Mouse (Mus musculus): ENCODE measurements around the gene Metap1. TPM values are rescaled to one million over a fixed set of nuclear protein-coding genes. Genes with fewer than 3 reads are reported as not detected.

The Metap1 gene
- polyA plus RNA-seq, 1 experiment from 2014 or later, result 29.5 TPM

DNA sequence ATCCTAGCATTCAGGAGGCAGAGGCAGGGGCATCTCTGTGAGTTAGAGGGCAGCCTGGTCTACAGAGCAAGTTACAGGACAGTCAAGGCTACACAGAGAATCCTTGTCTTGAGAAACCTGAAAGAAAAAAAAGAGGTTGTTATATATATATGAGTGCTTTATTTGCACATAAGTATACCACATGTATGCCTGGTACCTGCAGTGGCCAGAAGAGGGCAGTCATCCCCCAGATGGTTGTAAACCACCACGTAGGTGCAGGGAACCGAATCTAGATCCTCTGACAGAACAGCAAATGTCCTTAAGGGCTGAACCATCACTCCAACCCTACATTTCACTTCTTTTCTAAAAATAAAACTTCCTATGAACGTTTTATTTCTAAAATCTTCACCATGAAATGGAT is 28.6 kb upstream of the Metap1 start:
- WGBS (ENCODE audit: missing documents), result 90% methylated on average over 3 of the region's 3 CpGs
- Histone ChIP-seq H3K79me2 (ENCODE audit: inconsistent target) (no peaks in the 10 kb centered on the region), H3K27ac (no peak overlapping the region), H3K4me3 (ENCODE audit: inconsistent target) (no peak overlapping the region), H3K36me3 (ENCODE audit: inconsistent target) (no peaks in the 10 kb centered on the region)

DNA sequence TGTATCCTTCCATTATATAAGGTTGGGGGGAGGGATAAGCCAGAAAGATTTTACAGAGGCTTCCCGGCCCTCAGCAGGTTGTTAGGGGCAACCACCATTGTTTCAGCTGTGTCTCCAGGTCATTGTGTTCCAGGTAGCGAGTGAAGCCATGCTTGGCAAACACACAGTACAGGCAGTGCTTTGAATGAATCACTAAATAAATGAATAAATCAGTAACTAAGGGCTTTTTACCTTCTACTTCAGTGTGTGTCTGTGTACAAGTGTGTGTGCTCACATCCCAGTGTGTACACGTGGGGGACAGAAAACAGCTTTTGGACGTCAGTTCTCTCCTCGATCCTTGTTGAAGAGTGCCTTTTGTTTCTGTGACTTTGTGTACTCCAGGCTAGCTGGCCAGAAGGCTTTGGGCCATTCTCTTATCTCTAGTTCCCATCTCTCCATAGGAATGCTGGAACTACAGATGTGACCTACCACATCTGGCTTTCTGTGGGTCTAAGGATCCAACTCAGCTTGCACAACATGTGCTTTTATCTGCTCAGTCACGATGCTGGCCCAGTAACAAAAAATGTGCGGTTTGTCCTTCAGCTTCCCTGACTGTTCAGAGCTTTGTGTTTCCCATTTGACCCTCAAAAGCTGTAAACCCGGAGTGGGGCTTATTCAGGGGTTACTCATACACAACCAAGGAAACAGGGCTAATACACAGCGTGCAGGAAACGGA is 26.5 kb upstream of the Metap1 start:
- 92% methylated on average over 10 of the region's 10 CpGs for WGBS (ENCODE audit: missing documents)
- Histone ChIP-seq H3K79me2 (ENCODE audit: inconsistent target) (no peaks in the 10 kb centered on the region), H3K36me3 (ENCODE audit: inconsistent target) (no peaks in the 10 kb centered on the region)

DNA sequence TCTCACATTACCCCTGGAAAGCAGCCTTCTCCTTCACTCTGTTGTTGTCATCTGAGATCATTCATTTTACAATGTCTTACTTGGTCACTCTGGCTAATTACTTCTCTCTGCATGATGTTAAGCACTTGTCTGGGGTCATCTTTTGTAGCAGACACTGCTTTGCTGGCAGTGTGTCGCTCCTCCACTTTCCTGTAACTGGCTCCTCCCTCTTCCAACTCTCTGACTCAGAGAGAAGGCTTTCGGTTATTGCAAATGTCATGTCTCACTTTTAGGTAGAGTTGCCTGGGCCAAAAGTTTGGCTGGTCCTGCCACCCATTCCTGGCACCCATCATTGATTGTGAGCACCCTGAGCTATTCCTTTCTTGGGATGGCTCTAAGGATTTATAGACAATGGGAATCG is 25.4 kb upstream of the Metap1 start:
- Histone ChIP-seq H3K27ac (no peak overlapping the region), H3K79me2 (ENCODE audit: inconsistent target) (no peaks in the 10 kb centered on the region), H3K4me3 (ENCODE audit: inconsistent target) (no peak overlapping the region), H3K36me3 (ENCODE audit: inconsistent target) (no peaks in the 10 kb centered on the region)
- 68% methylated on average over 3 of the region's 3 CpGs for WGBS (ENCODE audit: missing documents)

More for the DNA sequence above, 26.5 kb upstream of the Metap1 start:
- H3K4me3 ChIP-seq (ENCODE audit: inconsistent target), result no peak overlapping the region
- H3K27ac ChIP-seq, result no peak overlapping the region

DNA sequence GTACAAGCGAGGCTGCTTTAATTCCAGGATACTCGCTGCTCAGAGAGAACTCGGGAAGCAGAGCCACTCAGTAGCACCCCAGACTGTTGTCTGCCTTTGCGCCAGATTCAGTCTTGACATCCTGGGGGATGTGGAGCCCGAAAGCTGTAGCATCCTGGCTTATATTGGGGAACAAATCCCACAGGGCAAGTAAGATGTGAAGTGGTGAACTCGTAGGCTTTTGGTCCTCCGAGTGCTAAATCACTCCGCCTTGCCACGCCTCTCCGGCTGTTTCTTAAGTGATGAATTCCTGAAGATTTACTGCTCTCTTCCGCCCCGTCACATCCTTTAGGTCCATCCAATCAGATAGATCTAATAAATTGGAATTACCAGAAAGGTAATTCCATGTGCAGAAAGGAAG is 23.9 kb upstream of the Metap1 start:
- H3K27ac ChIP-seq, result no peak overlapping the region
- H3K79me2 ChIP-seq (ENCODE audit: inconsistent target), result no peaks in the 10 kb centered on the region
- H3K4me3 ChIP-seq (ENCODE audit: inconsistent target), result no peak overlapping the region
- no peaks in the 10 kb centered on the region for H3K36me3 ChIP-seq (ENCODE audit: inconsistent target)
- 92% methylated on average over 12 of the region's 12 CpGs for WGBS (ENCODE audit: missing documents)

DNA sequence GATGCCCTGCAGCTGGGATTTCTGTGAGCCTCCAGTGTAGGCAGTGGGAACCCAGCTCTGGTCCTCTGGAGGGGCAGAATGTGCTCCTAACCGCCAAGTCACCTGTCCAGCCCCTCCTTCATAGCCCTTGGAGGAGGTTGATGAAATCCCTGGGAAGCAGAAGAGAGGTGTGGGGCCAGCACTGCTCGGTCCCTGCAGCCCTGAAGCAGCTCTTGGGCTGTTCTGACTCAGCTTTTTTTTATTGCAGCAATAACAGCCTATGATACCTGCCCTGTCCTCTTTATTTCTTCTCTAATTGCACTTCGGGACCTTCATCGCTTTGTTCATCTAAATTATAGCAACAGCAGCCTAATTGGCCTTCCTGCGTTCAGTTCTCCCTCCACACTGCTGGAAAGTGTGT is 21.2 kb upstream of the Metap1 start:
- Histone ChIP-seq H3K27ac (no peak overlapping the region), H3K79me2 (ENCODE audit: inconsistent target) (no peaks in the 10 kb centered on the region), H3K4me3 (ENCODE audit: inconsistent target) (no peak overlapping the region), H3K36me3 (ENCODE audit: inconsistent target) (no peaks in the 10 kb centered on the region)
- WGBS (ENCODE audit: missing documents), result 81% methylated on average over 5 of the region's 5 CpGs

DNA sequence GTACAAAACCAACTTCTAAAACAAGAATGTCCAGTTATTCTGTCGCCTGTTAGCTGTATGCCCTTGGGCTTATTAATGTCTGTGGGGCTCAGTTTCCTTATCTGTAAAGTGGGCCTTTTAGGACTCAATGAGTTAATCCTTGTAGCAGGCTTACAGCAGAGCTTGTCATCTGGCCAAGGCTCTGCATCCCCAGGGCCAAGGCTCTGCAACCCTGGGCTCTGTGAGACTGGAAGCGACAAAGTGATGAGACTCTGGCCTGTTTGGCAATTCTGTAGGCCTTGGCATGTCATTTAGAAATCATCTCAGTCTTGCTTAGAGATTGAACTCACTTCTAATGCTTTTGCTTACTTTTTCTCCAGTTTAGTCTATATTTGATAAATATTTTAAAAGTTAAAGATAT is 20.3 kb upstream of the Metap1 start:
- Histone ChIP-seq H3K4me3 (ENCODE audit: inconsistent target) (no peak overlapping the region), H3K79me2 (ENCODE audit: inconsistent target) (no peaks in the 10 kb centered on the region), H3K27ac (no peak overlapping the region), H3K36me3 (ENCODE audit: inconsistent target) (no peaks in the 10 kb centered on the region)
- WGBS (ENCODE audit: missing documents), result 100% methylated on average over 2 of the region's 2 CpGs

DNA sequence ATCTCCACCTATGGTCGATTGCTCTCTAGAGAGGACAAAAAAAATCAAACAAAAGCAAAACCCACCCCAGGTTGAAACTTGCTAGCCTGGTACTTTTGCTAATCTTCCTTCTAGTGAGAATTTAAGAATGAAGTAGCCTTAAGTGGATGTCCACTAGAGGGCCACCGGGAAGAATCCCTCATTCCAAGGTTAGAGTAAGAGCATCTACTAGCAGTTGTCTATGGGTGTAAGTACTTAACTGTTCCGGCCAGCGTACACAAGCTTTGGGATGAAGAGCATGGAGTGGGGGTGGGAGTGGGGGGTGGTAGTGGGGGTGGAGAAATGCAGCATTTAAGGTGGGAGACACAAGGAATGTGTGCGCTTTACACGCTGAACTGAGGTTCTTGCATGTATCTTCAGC is 17.4 kb upstream of the Metap1 start:
- H3K79me2 ChIP-seq (ENCODE audit: inconsistent target), result no peaks in the 10 kb centered on the region
- 39% methylated on average over 4 of the region's 6 CpGs for WGBS (ENCODE audit: missing documents)
- H3K27ac ChIP-seq, result no peak overlapping the region
- no peak overlapping the region for H3K4me3 ChIP-seq (ENCODE audit: inconsistent target)
- H3K36me3 ChIP-seq (ENCODE audit: inconsistent target), result no peaks in the 10 kb centered on the region

DNA sequence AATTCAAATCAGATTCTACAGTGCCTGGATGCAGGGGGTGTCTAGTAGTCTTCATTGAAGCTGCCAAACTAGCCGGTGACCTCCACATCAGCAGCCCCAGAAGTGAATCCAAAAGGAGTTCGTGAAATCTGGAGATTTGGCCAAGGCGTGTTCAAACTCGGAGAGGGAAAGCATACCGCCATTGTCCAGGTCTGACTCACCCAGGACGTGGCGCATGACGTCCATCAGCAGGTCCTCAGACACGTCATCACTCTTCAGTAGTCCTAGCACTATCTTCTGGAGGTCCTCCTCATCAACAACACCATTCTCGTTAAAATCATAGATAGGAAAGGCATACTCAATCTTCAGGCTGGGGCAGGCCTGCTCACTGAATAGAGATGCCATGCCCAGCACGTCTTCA is 14.4 kb upstream of the Metap1 start:
- Histone ChIP-seq H3K36me3 (ENCODE audit: inconsistent target) (no peaks in the 10 kb centered on the region), H3K4me3 (ENCODE audit: inconsistent target) (no peak overlapping the region), H3K79me2 (ENCODE audit: inconsistent target) (no peaks in the 10 kb centered on the region), H3K27ac (no peak overlapping the region)
- WGBS (ENCODE audit: missing documents), result 96% methylated on average over 11 of the region's 11 CpGs

DNA sequence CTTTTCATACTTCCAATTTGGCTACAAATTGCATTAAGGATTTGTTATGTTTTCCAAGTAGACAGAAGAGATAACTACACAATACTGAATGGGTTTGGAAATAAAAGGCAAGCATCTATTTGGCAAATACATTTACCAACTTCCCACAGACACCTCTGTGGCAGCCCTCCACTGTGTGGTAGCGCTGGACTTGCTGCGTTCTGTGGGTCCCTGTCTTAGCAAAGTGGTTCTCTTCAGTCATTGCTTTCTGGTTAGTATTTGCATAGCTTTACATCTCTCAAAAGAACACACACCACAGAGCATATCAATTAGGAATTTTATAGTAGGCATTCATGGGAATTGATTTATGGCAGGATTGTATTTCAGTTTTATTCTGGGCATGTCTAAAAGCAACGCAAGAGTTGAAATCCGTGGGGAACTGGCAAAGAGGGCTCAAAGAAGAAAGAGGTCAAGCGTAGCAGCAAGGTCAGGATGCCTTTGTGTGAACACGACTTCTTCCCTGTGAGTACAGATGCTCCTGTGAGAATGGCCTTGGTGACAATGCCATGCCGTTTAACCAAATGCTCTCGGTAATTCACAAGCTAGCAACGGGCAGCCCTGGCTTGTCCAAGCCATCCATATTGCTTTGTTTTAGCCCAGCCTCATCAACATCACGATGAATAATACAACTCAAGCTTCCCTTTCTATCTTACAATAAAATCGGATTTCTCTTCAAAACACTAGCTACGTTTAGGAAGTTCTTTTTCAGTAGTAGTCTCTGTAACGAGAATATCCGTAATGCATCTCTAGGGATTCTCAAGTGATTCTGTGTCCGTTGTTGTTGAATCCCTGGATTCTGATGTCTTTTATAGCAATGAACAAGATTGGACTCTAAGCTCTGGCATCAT is 10.8 kb upstream of the Metap1 start:
- WGBS (ENCODE audit: missing documents), result 87% methylated on average over 15 of the region's 15 CpGs
- no peak overlapping the region for H3K4me3 ChIP-seq (ENCODE audit: inconsistent target)

DNA sequence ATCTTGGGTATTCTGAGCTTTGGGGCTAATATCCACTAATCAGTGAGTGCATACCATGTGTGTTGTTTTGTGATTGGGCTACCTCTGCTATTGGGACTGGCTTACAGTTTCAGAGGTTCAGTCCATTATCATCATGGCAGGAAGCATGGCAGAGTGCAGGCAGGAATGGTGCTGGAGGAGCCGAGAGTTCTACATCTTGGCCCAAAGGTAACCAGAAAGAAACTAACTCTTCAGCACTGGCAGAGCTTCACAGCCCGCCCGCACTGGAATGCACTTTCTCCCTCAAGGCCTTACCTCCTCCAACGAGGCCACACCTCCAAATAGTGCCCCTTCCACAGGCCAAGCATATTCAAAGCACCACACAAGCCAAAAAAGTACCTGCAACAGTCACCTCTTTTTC is 9.4 kb upstream of the Metap1 start:
- Histone ChIP-seq H3K79me2 (ENCODE audit: inconsistent target) (no peaks in the 10 kb centered on the region), H3K27ac (no peak overlapping the region), H3K4me3 (ENCODE audit: inconsistent target) (no peak overlapping the region), H3K36me3 (ENCODE audit: inconsistent target) (no peaks in the 10 kb centered on the region)
- 85% methylated on average over 1 of the region's 4 CpGs for WGBS (ENCODE audit: missing documents)

More for the DNA sequence above, 10.8 kb upstream of the Metap1 start:
- H3K79me2 ChIP-seq (ENCODE audit: inconsistent target), result no peaks in the 10 kb centered on the region
- H3K27ac ChIP-seq, result no peak overlapping the region
- H3K36me3 ChIP-seq (ENCODE audit: inconsistent target), result no peaks in the 10 kb centered on the region

DNA sequence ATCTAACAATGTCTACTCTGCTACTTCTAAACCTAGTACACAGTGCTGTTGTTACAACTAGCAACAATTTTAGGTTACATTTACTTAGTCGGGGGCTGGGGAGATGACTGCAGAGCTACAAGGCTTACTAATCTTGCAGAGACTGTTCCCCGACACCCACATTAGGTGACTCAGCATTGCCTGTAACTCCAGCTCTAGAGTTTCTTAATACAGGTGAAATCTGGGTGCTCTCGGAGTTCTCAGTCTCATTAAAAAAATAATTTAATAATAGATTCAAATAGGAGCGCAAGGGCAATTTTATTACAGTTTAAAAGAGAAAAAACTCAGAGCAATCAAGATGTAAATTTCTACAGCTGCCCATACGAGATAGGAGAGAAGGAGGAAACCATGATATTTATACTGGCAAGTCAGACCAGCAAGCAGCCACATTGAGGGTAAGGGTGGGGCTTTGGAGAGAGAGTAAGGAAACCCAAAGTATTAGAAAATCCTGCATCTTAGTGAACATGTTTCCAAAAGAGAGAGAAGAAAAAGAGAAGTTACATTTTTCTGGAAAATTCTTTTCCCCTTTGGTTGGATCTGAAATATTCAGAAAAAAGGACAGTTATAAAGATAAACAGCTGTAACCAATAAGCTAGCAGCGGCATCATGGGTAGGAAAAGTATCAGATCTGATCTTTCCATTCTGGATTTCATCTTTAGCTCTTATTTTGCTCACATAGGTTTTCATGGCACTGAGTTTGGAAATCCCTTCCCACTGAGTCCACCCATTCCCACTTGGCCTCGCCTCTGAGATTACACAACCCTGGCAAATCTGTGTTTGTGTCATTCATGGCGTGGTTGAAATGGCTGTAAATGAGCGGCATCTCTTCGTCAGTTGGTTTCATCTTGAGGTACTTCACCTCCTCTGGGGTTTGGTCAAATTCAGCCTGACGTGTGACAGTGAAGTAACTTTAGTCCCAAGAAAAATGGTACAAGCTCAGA is 6.1 kb upstream of the Metap1 start:
- no peak overlapping the region for H3K4me3 ChIP-seq (ENCODE audit: inconsistent target)
- H3K36me3 ChIP-seq (ENCODE audit: inconsistent target), result no peaks in the 10 kb centered on the region

DNA sequence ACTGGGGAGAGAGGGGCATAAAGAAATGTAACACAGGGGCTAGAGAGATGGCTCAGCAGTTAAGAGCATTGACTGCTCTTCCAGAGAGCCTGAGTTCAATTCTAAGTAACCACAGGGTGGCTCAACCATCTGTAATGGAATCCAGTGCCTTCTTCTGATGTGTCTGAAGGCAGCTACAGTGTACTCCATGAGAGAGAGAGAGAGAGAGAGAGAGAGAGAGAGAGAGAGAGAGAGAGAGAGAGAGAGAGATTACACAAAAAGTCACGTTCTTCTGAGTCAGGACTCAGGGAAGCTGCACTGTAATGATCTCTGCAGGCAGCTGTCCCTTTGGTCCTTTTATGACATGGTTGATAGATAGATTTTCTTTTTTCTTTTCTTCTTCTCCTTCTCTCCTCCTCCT is 5.2 kb upstream of the Metap1 start:
- Histone ChIP-seq H3K27ac (peak overlapping the region; percentile 77), H3K79me2 (ENCODE audit: inconsistent target) (no peaks in the 10 kb centered on the region), H3K36me3 (ENCODE audit: inconsistent target) (no peaks in the 10 kb centered on the region), H3K4me3 (ENCODE audit: inconsistent target) (no peak overlapping the region)
- 27% methylated on average over 1 of the region's 1 CpGs for WGBS (ENCODE audit: missing documents)

More for the DNA sequence above, 6.1 kb upstream of the Metap1 start:
- WGBS (ENCODE audit: missing documents), result 48% methylated on average over 11 of the region's 11 CpGs
- peak overlapping the region; percentile 77 for H3K27ac ChIP-seq
- no peaks in the 10 kb centered on the region for H3K79me2 ChIP-seq (ENCODE audit: inconsistent target)

DNA sequence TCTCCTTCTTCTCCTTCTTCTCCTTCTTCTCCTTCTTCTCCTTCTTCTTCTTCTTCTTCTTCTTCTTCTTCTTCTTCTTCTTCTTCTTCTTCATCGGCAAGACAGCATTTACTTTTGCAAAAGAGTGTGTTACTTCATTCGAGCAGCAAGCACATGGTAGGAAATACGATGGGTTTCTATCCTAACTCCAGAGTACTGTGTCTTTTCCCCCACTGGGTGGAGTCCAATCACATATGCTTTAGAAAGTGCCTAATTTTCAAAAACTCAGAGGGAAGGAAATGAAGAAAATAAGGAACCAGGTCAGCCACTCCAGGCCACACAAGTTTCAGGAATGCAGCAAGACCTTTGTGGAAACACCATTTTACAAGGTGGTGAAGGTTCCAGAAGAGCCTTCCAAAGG is 4.4 kb upstream of the Metap1 start:
- Histone ChIP-seq H3K36me3 (ENCODE audit: inconsistent target) (no peaks in the 10 kb centered on the region), H3K79me2 (ENCODE audit: inconsistent target) (peaks cover 2% of the 10 kb centered on the region), H3K4me3 (ENCODE audit: inconsistent target) (no peak overlapping the region), H3K27ac (peak overlapping the region; percentile 77)
- 13% methylated on average over 2 of the region's 3 CpGs for WGBS (ENCODE audit: missing documents)

DNA sequence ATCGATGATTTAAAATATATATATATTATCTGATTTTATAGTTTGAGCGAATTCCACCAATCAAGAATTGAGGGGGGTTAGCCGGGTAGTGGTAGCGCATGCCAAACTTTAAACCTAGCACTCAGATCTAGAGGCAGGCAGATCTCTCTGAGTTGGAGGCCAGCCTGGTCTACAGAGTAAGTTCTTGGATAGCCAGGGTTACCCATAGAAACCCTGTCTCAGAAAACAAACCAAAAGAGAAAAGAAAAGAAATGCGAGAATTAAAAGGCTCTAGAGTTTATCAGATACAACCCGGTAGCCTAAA is 671 bp upstream of the Metap1 start:
- H3K36me3 ChIP-seq (ENCODE audit: inconsistent target), result no peaks in the 10 kb centered on the region
- H3K4me3 ChIP-seq (ENCODE audit: inconsistent target), result peak overlapping the region; percentile 56
- H3K27ac ChIP-seq, result peak overlapping the region; percentile 77
- 17% methylated on average over 6 of the region's 6 CpGs for WGBS (ENCODE audit: missing documents)
- peaks cover 38% of the 10 kb centered on the region for H3K79me2 ChIP-seq (ENCODE audit: inconsistent target)

Data from macrophage (primary cell).